Mouse (Mus musculus) heart, embryonic 11.5 days (tissue): ENCODE data around the gene 1700011L22Rik. TPM values are rescaled to one million over a fixed set of nuclear protein-coding genes. Genes with fewer than 3 reads are reported as not detected.

Experiments
- ATAC-seq: fragments of 200-750 bp; cut with Nextera tagmentation; replicated peaks from 2 replicates; pipeline ENCODE4 v1.8.0; 2017; ENCODE audit warnings: moderate library complexity; ENCODE audit not compliant: insufficient number of reproducible peaks, low FRiP score, low TSS enrichment
- H3K27ac ChIP-seq: fragments of 300-500 bp; sonication (generic); 2 replicates; pipeline ENCODE4 v1.5.1; 2014; ENCODE audit warnings: mild to moderate bottlenecking, low read depth, low read length
- H3K27me3 ChIP-seq: fragments of 300-500 bp; sonication (generic); 2 replicates; pipeline ENCODE4 v1.6.1; 2014; ENCODE audit warnings: mild to moderate bottlenecking, low read length, mixed read lengths; ENCODE audit not compliant: control insufficient read depth, insufficient read depth
- H3K36me3 ChIP-seq: fragments of 300-500 bp; sonication (generic); 2 replicates; pipeline ENCODE4 v1.6.1; 2014; ENCODE audit warnings: mild to moderate bottlenecking, low read length, moderate library complexity, mixed read lengths; ENCODE audit not compliant: control insufficient read depth, insufficient read depth
- H3K4me1 ChIP-seq: fragments of 300-500 bp; sonication (generic); 2 replicates; pipeline ENCODE4 v1.6.1; 2014; ENCODE audit warnings: low read length; ENCODE audit not compliant: control insufficient read depth, insufficient read depth
- H3K4me2 ChIP-seq: fragments of 300-500 bp; sonication (generic); 2 replicates; pipeline ENCODE4 v1.6.1; 2014; ENCODE audit warnings: mild to moderate bottlenecking, moderate library complexity
- H3K4me3 ChIP-seq: fragments of 300-500 bp; sonication (generic); 2 replicates; pipeline ENCODE4 v1.5.1; 2014; ENCODE audit warnings: low read depth, low read length
- H3K9ac ChIP-seq: fragments of 300-500 bp; sonication (generic); 2 replicates; pipeline ENCODE4 v1.6.1; 2014; ENCODE audit warnings: mild to moderate bottlenecking, low read depth, low read length, moderate library complexity
- H3K9me3 ChIP-seq: fragments of 300-500 bp; sonication (generic); replicated peaks from 2 replicates; pipeline ENCODE4 v1.6.1; 2016; ENCODE audit warnings: low read length; ENCODE audit not compliant: control insufficient read depth
- WGBS: fragments of 180-500 bp; shearing (Covaris S2); extraction: QIAGEN DNeasy Blood & Tissue Kit; methylation state at CpG from one replicate; pipeline ENCODE4 v1.1.7; 2014; ENCODE audit not compliant: insufficient replicate concordance; 5-methylcytosine and 5-hydroxymethylcytosine counted together
- polyA plus RNA-seq: library from polyadenylated mRNA; unstranded; fragments of >200 nt; fragmentation: Nextera tagmentation; extraction: Ambion mirVana; gene quantifications from 2 replicates; pipeline ENCODE4 v1.2.1, GENCODE M21; 2014

The 1700011L22Rik gene
- polyA plus RNA-seq, 1 experiment from 2014 or later = not detected

DNA sequence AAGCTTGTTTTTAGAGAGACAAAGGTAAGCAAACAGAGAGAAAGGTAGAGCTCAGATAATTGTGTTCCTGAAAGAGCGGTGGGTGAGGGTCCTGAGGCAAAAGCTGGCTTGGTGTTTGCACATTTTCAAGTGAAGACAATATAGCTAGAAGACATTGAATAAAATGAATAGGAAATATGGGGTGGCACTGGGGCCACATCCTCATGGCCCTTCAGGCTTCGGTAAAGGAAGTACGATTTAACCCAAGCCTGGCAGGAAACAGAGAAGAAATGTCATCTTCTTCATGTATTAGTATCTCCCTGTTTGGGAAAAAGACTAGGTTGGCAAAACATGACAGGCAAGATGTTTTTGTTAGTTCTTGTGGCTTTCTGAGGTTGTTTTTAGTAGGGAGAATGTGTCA, 22.3 kb downstream of the 1700011L22Rik start:
- WGBS = 83% methylated on average over 3 of the region's 3 CpGs
- ATAC-seq = no peak
- Histone ChIP-seq H3K27ac (no peak overlapping the region), H3K4me3 (no peak overlapping the region), H3K4me1 (peaks cover 5% of the 10 kb centered on the region; the same call in 1 of the 2 replicates), H3K27me3 (no peaks in the 10 kb centered on the region), H3K36me3 (no peaks in the 10 kb centered on the region), H3K4me2 (no peak overlapping the region), H3K9me3 (no peaks in the 10 kb centered on the region), H3K9ac (no peak overlapping the region)

DNA sequence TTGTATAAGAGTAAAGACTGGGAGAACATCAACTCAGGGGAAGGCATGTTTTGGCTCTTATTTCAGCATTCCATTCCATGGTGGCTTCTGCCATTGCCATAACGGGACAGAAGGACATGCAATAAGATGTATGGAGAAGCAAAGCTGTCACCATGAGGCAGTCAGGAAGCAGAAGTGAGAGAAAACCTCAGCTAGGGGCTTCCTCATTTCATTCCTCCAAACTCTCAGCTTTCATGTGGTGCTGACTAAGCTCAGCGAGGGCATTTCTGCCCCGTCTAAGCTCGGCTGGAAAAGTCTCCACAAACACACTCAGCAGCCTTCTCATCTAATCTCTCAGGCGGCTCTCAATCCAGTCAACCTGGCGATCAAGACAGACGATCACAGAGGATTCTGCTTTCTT, 22.8 kb downstream of the 1700011L22Rik start:
- H3K27ac ChIP-seq = no peak overlapping the region
- no peak overlapping the region for H3K9ac ChIP-seq
- H3K4me3 ChIP-seq = no peak overlapping the region
- no peak for ATAC-seq
- 67% methylated on average over 7 of the region's 7 CpGs for WGBS
- peaks cover 5% of the 10 kb centered on the region; the same call in 1 of the 2 replicates for H3K4me1 ChIP-seq
- H3K4me2 ChIP-seq = no peak overlapping the region
- H3K9me3 ChIP-seq = no peaks in the 10 kb centered on the region
- H3K36me3 ChIP-seq = no peaks in the 10 kb centered on the region
- no peaks in the 10 kb centered on the region for H3K27me3 ChIP-seq

DNA sequence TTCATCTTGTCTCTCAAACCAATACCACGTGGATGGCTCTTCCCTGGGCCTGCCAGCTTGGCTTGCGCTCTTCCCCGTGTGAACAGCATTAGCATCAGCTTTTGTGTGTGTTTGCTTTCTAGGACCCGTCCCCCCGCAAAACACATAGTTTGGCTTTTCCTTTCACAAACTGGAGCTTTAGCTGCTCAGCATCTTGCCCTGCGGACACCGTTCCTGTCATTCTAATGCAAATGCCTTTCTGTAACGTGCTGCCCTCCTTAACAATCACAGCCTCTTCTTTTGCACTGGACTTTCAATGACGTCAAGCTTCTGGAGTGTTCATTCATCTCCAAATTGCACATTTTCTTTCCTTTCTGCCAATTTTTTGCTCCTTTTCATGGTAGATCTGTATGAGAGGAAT, 24.0 kb downstream of the 1700011L22Rik start:
- Histone ChIP-seq H3K36me3 (no peaks in the 10 kb centered on the region), H3K9ac (no peak overlapping the region), H3K27ac (no peak overlapping the region), H3K4me3 (no peak overlapping the region), H3K9me3 (no peaks in the 10 kb centered on the region), H3K4me1 (peaks cover 5% of the 10 kb centered on the region; the same call in 1 of the 2 replicates), H3K27me3 (no peaks in the 10 kb centered on the region), H3K4me2 (no peak overlapping the region)
- no peak for ATAC-seq
- 85% methylated on average over 9 of the region's 9 CpGs for WGBS

DNA sequence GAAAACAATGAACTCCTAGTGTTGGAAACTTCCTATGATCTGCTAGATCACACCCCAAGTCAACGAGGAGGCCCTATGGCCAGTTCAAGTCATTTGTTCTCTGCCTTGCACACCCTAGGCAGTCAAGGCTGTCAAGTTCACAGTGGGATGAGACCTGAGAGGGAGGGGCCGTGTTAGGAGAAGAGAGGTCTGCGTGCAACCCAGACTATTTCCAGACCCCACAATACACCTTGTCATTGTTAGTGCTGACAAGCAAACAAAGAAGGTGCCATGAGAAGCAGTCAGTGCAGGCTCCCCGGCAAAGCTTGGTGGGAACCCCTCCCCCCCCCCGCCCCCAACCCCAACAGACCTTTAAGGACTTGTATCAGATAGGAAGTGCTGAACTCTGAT, 25.6 kb downstream of the 1700011L22Rik start:
- Histone ChIP-seq H3K4me3 (no peak overlapping the region), H3K4me1 (peaks cover 5% of the 10 kb centered on the region; the same call in 1 of the 2 replicates), H3K9ac (no peak overlapping the region), H3K36me3 (no peaks in the 10 kb centered on the region), H3K27me3 (no peaks in the 10 kb centered on the region), H3K27ac (no peak overlapping the region), H3K4me2 (no peak overlapping the region), H3K9me3 (no peaks in the 10 kb centered on the region)
- WGBS = 49% methylated on average over 5 of the region's 5 CpGs
- ATAC-seq = no peak; the same call in 1 of the 2 replicates

DNA sequence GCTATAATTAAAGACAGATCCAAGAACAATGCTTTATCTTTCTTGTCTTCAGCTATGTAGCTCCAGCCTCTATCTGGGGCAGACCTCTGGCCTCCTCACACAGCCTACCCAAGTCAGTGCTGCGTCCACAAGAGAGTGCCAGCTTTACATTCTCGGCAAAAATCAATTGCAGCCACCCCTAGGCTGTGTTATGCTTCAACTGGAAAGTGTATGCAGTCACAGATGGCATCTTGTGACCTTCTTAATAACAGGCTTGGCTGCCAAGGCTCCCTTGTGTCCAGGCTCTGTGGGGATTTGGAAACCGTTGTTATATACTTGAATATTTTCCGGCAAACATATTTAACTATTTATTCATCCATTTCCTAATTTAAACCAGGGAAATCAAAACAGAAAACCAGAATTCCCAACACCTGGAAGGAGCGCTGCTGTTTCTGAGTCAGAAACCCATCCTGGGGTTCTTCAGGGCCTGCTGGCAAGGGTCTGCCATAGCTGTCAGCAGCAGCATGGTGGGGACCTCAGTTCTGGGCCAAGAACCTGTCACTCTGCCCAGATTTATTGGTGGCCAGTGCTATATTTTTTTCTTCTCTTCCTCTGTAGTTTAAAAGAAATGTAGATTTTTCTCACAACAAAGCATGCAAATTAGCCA, 26.1 kb downstream of the 1700011L22Rik start:
- H3K36me3 ChIP-seq = no peaks in the 10 kb centered on the region
- no peak overlapping the region for H3K27ac ChIP-seq
- H3K4me3 ChIP-seq = no peak overlapping the region
- peaks cover 5% of the 10 kb centered on the region; the same call in 1 of the 2 replicates for H3K4me1 ChIP-seq
- no peak overlapping the region for H3K9ac ChIP-seq
- no peak for ATAC-seq
- no peak overlapping the region for H3K4me2 ChIP-seq
- WGBS = 64% methylated on average over 5 of the region's 5 CpGs
- H3K27me3 ChIP-seq = no peaks in the 10 kb centered on the region
- no peaks in the 10 kb centered on the region for H3K9me3 ChIP-seq

DNA sequence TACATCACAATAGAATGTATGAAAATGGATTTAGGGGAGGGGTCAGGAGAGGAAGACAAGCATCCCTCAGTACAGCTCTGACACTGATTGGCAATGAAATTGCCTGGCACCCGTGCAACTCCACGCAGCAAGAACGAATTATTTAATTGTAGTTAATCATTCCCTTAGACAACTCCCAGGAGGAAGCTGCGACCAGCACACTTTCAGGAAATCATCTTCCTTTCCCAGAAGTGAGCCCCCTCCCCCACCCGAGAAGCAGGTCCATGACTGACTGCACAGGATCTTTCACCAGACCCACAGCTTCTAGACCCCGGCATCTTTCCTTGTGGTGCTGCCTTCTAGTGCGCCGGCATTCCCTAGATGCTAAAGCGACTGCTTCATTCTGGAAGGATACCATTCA, 36.7 kb downstream of the 1700011L22Rik start:
- Histone ChIP-seq H3K9ac (no peak overlapping the region), H3K27ac (no peak overlapping the region), H3K4me3 (no peak overlapping the region), H3K9me3 (0 out of 2 replicates have a peak, but pooled peaks cover 3% of the 10 kb centered on the region), H3K27me3 (no peaks in the 10 kb centered on the region), H3K36me3 (no peaks in the 10 kb centered on the region), H3K4me2 (no peak overlapping the region), H3K4me1 (peaks cover 22% of the 10 kb centered on the region)
- no peak for ATAC-seq
- WGBS = 69% methylated on average over 9 of the region's 9 CpGs

DNA sequence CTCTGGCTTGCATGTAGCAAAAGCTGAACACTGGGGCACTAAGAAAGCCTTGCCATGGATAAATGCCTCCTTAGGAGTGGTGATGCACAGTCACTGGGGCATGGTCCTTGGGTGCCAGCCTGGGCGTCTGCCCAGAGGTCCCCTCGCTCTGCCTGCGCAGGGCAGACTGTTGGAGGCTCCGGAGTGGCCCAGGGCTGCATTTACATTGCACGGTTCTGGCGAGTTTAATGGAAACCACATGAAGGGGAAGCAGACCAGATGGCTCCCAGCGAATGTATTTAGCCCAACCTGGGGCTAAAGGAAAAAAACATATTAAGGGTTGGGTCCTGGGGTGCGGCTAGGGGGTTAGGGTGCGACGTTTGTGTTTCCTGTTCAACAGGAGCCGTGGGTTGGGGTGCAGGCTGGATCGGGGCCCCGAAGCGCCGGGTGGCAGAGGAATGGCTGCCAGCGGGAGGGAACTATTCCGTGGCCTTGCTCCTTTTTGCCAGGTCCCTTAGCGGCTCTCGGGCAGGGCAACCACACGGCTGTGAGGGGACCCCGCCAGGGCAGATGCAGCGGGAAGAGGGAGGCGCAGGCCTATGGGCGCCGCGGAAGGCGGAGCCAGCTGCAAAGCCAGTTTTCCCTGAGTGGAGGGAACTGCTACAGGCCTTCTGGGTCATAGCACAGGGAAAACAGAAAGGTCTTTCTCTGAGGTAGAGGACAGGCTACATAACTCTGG, 38.6 kb downstream of the 1700011L22Rik start:
- peaks cover 22% of the 10 kb centered on the region for H3K4me1 ChIP-seq
- H3K4me3 ChIP-seq = peak overlapping the region; percentile 34
- H3K27ac ChIP-seq = peak overlapping the region; percentile 85
- peak overlapping the region; percentile 75 for H3K4me2 ChIP-seq
- peak; percentile 64 for ATAC-seq
- H3K9me3 ChIP-seq = 0 out of 2 replicates have a peak, but pooled peaks cover 3% of the 10 kb centered on the region
- no peaks in the 10 kb centered on the region for H3K27me3 ChIP-seq
- 5% methylated on average over 27 of the region's 27 CpGs for WGBS
- H3K36me3 ChIP-seq = no peaks in the 10 kb centered on the region
- peak overlapping the region; percentile 76 for H3K9ac ChIP-seq

DNA sequence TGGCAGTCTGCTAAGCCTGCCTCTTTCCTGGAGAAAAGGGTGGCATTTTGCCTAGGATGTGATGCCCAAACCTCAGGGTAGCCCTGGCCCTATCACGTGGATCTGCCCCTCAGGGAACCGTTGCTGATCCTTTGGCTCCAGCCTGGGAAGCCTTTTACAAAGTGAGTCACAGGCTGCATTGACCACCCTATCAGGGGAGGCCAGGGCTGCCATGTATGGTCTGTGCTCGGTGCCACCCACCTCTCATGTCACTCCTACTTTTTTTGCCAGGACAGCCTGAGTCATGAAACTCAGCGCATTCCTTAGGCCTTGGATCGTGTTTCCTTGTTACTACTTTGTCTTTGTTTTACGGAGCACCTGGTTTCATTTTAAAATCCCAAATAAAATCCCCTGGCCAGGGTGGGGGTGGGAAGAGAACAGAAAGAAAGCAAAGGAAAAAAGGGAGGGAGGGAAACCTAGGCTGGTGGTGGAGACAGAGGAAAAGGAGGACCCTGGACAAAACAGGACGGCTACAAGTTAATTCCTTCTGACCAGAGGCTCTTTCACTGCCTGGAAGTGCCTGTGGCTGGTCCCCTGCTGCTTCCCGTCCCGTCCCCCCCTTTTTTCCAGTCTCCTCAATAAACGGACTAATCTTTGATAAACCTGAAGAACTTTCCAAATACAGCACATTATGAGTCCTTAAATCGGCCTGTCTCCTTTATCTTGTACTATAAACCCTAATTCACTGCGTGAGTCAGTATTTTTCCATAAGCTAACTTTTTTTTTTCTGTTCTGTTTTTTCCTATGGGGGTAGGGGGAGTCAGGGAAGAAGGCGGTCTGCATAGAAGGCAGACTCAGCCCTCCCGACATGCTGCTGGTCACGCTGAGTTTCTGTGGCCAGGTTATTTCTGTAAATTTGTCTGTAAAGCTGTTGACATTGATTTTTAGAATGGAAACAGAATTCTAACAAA, 39.4 kb downstream of the 1700011L22Rik start:
- WGBS = 11% methylated on average over 15 of the region's 15 CpGs
- Histone ChIP-seq H3K4me2 (peak overlapping the region; percentile 75), H3K9ac (peak overlapping the region; percentile 76), H3K27me3 (no peaks in the 10 kb centered on the region), H3K27ac (peak overlapping the region; percentile 85), H3K9me3 (no peaks in the 10 kb centered on the region), H3K36me3 (no peaks in the 10 kb centered on the region), H3K4me3 (no peak overlapping the region), H3K4me1 (peaks cover 22% of the 10 kb centered on the region)
- ATAC-seq = peak; percentile 67
